Mouse (Mus musculus): ENCODE results near the gene Slc44a5. TPM values are rescaled to one million over a fixed set of nuclear protein-coding genes. Genes with fewer than 3 reads are reported as not detected.
"Not testable (repeated sequence)": the region's sequence is repeated elsewhere in the genome, so short reads cannot be mapped to it uniquely, and the experiment has no call there.

Slc44a5 gene
- total RNA-seq, 1 experiment from 2014 or later: not detected

DNA sequence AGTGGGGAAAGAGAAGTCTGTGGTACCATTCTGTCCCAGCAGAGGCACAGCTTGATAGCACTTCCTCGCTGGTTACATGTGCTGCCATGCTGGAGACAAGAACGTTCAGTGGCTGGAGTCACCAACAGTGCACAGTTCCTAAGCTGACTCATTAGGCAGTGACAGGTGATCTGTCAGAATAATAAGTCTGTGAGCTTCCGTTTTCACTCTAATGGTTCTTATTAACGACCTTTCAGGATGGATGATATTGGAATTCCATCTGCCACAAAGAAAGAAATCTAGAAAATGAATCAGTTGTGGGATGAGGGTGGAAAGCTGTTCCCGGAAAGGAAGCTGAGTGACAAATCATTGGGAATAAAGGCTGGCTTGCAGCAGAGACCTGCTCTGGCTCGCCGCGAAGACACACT, 227.2 kb downstream of the Slc44a5 start:
- no peak for ATAC-seq (ENCODE audit: extremely low read depth, insufficient number of reproducible peaks, low FRiP score, poor library complexity, severe bottlenecking)

DNA sequence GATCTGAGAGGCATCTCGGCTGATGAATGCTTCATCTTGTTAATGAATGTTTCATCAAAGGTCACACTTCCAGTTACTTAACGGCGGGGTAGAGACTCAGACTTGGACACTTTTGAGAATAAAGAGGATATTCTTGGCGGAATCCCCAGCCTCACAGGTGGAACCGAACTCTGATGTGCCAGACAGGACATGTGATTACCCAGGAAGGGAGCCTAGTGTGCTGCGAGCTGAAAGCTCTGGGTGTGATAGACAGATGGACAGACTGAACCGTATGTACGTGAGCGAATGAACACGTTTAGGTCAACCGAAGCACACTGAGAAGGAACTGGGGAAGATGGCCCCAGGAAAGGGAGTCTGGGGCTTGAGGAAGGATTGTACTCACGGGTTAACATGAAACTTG, 228.6 kb downstream of the Slc44a5 start:
- no peak for ATAC-seq (ENCODE audit: extremely low read depth, insufficient number of reproducible peaks, low FRiP score, poor library complexity, severe bottlenecking)

DNA sequence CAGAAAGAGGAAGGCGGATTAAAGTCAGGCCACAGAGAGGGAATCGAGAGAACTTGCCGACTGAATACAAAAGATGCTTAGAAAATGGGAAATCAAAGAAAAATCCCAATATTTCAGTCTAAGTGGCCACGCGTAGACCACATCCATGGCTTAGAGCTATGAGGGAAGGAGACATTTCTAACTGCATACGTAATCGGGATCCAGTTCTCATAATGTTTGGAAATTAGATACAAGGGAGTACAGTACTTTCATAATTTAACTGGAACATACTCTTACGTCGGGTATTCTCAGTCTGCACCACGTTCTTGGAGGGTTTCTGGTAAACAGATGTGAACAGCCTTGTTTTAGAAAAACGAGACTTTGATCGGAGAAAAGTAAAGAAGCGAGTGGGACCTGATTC, 229.1 kb downstream of the Slc44a5 start:
- ATAC-seq (ENCODE audit: extremely low read depth, insufficient number of reproducible peaks, low FRiP score, poor library complexity, severe bottlenecking): no peak

DNA sequence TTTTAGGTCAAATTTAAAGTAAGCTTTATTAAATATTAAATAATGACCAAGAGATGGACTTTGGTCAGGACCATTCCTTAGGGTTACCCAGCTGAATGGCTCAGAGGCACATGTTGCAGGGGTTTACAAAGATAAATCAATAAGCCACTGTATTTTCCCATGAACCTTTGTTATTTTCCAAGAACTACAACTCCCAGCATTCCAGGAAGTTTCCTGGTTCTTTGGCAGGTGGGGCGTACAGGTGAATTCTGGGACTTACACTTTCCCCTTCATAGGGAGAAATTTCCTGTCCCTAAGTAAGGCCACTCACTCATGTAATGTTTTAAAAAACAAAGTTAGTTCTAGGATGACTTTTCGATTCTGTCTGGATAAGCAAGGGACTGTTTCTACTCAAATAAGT, 235.2 kb downstream of the Slc44a5 start:
- no peak for ATAC-seq (ENCODE audit: extremely low read depth, insufficient number of reproducible peaks, low FRiP score, poor library complexity, severe bottlenecking)

DNA sequence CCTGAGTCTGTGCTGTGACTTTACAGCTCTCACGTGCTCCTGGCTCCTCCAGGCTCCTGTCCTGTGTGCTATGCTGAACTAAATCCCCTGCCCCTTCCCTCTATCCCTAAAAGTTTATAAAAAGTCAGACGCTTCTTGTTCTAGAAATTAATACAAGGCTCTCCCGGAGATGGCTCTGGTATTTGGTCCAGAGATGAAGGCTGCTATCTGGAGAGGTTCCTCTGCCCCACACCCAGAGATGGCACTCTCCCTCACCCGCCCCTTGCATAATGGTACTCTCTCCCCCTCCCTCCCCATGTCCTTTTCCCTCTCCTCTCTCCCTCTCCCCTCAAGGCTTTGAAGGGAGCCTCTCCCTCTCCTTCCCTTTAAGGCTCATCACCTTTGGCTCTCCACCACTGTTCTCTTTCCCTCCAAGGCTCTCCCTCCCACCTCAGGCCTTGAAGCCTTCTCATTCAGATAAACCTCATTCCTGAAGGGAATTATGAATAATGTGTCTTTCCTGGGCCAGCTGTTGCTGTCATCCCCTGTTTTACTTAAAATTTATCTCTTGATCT, 236.0 kb downstream of the Slc44a5 start:
- no peak for ATAC-seq (ENCODE audit: extremely low read depth, insufficient number of reproducible peaks, low FRiP score, poor library complexity, severe bottlenecking)

DNA sequence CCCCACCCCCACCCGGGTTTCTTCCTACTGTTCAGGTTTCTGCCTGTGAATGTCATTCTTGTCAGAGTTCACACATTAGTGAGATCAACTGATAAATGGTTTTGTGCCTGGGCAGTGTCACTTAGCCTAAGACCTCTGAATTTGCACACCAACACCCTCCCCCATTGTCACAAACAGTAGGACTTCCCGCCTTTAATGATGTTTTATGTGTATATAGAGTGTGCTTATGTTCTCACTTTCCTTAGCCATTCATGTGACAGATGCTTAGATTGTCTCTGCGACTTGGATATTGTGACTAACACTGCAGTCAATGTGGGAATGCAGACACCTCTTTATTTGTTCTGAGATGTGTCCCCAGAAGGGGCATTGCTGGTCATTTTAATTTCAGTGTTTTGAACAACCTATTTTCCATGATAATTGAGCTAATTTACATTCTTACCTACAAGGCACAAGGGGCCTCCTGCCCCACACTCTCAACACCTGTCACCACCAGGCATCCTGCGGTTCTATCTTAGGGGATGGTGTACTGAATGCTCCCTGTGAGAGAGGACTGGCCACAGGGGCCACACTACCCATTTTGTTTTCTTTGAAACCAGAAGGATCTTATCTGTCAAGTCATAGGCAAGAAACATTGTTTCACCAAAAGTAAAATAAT, 236.7 kb downstream of the Slc44a5 start:
- ATAC-seq (ENCODE audit: extremely low read depth, insufficient number of reproducible peaks, low FRiP score, poor library complexity, severe bottlenecking): no peak

DNA sequence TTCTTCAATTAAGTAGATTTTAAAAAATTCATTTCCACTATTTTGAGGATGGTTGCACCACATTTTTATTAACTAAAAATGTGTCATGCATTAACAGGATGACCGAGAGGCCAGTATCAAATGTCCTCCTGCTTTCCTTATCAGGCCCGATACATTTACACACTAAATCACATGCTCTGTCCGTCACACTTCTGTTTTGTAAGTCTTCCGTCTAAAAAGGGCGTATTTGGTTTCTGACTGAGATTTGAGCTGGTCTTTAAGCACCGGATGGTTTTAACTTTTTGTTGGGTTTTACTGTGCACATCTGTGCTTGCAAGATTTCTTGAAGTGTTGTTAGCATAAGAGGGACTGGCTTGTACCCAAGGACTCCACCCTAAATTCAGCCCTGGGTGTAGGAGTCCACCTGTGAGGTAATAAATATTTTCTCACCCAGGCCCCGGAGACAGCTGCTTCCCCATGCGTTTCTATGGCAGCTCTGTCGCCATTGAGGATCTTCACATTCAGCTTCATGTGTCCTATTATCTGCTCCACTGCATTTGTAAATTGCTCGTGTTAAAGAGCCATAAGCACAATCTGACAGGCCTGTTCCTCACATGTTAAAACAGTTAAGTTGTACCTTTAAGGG, 237.3 kb downstream of the Slc44a5 start:
- ATAC-seq (ENCODE audit: extremely low read depth, insufficient number of reproducible peaks, low FRiP score, poor library complexity, severe bottlenecking): no peak

DNA sequence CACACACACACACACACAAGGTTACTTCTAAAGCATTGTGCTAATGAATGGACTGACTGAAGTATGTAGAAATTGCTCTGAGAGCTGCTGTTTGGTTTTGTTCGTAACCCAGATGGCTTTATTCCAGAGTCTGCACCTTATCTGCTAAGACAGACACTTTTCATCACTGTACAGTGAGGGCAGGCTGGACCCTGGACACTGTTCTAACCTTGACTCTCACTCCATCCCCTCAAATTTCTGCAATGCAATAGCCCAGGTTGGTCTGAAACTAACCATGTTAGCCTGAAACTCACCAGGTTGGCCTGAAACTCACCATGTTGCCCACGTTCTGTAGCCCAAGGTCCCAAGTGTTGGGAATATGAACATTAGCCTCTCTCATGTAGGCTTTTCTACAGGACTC, 239.3 kb downstream of the Slc44a5 start:
- ATAC-seq (ENCODE audit: extremely low read depth, insufficient number of reproducible peaks, low FRiP score, poor library complexity, severe bottlenecking): no peak

DNA sequence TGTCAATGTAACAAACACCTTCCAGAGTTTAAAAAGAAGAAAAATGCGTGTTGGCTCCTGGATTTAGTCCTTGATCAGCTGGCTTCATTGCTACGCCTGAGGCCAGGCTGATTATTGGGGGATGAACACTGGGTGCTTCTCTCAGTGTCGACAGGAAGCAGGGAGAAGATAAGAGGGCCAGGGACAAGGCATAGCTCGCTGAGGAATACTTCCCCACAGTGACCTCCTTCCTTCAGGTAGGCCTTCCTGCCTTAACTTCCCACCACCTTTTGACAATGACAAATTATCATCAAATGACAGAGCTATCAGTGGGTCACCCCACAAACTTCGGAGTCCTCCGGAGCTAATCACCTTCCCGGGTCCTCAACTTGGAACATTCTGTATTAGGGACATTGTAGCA, 242.1 kb downstream of the Slc44a5 start:
- ATAC-seq (ENCODE audit: extremely low read depth, insufficient number of reproducible peaks, low FRiP score, poor library complexity, severe bottlenecking): no peak

DNA sequence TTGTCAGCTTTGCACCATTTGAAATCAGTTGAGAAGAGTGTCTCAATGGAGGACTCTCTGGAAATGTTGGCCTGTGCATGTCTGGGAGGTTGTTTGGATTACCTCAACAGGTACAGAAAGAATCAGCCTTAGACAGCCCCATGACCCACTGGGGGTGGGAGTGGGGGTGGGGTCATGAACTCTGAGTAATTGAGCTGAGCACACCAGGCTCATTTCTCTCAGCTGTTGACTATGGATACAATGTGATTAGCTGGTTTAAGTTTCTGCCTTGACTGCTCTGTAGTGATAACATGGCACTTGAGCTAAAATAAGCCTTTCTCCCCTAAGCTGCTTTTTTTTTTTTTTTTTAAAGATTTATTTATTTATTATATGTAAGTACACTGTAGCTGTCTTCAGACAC, 242.5 kb downstream of the Slc44a5 start:
- ATAC-seq (ENCODE audit: extremely low read depth, insufficient number of reproducible peaks, low FRiP score, poor library complexity, severe bottlenecking): no peak

DNA sequence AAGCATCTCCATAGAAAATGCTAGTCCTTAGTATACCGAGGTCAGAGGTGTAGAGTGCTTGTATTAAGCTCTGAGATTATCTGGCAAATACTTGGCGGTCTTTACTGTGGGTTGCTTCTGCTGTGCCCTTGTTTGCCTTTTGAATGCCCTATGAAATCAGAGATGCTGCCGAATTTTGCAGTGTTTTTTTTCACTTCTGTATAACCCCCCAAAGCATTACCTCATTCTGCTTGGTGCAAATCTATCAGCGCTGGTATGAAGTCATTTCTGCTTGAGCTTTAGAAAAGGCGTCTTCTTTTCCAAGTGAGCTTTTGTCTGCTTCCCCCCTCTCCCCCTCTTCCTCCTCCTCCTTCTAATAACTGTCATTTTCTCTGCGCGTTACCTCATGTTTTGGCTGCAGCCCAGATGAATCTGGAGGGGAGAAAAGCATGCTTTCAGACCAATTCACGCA, 248.9 kb downstream of the Slc44a5 start:
- ATAC-seq (ENCODE audit: extremely low read depth, insufficient number of reproducible peaks, low FRiP score, poor library complexity, severe bottlenecking): no peak

DNA sequence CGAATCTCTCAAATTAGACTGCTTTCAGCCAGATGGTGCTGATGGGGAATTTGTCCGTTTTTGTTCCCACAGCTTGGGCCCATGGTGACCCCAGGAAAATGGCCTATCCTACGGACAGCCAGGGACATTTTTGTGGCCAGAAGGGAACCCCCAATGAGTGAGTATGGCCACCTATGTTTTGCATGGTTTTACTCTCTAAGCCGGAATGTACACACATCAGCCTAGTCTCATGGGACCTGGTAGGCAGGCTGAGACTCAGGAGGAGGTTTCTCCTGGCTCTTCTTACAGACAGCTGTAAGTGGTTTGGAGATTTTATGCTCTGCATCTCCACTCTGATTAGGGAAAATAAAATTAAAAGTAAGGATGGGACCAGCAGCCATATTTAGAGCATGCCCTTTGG, 249.5 kb downstream of the Slc44a5 start:
- ATAC-seq (ENCODE audit: extremely low read depth, insufficient number of reproducible peaks, low FRiP score, poor library complexity, severe bottlenecking): no peak

DNA sequence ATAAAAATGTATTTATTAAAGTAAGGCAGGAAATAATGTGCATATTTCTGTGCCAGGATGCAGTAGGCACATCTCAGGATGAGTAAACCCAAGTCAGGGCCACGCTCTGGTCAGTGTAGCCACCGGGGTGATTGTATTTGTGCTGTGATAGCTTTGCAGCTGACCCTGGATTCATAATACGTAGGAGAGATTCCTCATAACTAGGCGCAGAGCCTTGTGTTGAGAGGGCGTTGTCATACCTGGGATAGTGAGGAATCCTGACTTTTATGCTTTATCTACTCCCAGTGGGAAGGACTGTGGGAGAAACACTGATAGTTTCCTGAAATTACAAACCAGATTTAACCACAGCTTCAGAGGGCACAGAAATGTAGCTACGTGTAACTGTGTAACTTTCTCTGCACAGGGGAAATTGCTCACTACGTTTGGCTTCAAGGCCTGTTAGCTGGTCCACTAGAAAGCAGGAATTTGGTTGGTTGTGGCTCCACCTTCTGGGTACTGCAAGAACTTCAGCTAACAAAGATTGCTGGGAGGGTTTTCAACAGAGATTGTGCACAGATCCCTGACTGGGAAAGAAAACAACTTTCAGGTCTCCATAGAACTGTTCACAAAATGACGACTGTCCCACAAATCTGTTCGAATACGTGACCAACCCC, 253.0 kb downstream of the Slc44a5 start:
- no peak for ATAC-seq (ENCODE audit: extremely low read depth, insufficient number of reproducible peaks, low FRiP score, poor library complexity, severe bottlenecking)

DNA sequence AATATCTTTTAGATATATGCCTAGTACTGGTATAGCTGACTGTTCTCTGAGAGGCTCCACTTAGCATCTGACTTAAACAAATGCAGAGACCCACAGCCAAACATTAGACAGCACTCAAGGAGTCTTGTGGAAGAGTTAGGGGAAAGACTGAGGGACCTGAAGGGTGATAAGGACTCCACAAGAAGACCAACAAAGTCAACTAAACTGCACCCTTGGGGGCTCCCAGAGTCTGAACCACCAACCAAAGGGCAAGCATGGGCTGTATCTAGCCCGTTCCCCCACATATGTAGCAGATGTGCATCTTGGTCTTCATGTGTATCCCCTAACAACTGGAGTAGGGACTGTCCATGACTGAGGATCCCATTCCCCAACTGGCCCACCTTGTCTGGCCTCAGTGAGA, 271.7 kb downstream of the Slc44a5 start:
- ATAC-seq (ENCODE audit: extremely low read depth, insufficient number of reproducible peaks, low FRiP score, poor library complexity, severe bottlenecking): no peak

DNA sequence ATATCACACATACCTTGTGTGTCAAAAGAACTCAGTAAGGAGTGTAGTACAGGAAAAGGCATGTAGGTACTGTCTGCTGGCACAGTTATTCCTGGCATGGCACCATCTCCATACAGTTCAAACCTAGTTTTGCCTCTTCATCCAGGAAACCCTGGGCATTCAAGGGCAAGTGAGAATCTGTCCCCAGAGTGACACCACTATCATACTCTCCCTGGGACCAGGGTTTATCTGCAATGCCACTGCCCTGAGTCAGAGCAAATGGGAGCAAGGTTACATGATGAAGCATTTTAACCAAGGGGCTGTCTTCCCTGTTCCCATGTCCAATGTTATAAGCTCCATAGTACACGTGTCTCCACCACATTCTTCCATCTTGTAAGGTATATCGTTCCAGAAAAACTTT, 278.2 kb downstream of the Slc44a5 start:
- no peak for ATAC-seq (ENCODE audit: extremely low read depth, insufficient number of reproducible peaks, low FRiP score, poor library complexity, severe bottlenecking)

DNA sequence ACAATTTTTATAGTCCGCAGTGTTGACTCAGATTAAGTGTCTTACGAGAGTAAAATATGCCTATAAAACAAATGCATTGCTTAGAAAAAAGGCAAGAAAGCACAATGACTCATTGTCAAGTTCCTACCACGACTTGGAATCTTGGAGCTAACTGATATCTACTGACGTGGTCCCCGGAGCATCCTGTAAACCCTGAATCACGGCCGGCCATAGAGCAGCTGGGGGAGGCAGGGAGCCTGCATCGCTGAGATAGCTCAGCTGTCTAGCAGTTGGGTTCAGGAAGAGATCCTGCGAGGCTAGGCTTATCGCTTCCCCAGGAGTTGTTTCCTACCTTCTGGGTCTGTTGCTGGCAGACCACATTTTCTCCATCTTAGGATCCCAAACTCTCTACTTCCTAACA, 279.0 kb downstream of the Slc44a5 start:
- no peak for ATAC-seq (ENCODE audit: extremely low read depth, insufficient number of reproducible peaks, low FRiP score, poor library complexity, severe bottlenecking)

DNA sequence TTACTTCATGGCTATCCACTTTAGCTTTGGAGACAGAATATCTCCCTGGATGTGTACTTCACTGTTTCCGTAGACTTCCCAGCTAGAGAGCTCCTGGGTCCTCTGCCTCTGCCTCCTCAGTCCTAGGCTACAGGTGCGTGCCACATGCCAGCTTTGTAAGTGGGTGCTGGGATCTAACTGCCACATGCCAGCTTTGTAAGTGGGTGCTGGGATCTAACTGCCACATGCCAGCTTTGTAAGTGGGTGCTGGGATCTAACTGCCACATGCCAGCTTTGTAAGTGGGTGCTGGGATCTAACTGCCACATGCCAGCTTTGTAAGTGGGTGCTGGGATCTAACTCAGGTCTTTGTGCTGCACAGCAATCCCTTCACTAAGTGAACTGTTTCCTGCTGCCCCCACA, 281.0 kb downstream of the Slc44a5 start:
- ATAC-seq (ENCODE audit: extremely low read depth, insufficient number of reproducible peaks, low FRiP score, poor library complexity, severe bottlenecking): not testable (repeated sequence)

DNA sequence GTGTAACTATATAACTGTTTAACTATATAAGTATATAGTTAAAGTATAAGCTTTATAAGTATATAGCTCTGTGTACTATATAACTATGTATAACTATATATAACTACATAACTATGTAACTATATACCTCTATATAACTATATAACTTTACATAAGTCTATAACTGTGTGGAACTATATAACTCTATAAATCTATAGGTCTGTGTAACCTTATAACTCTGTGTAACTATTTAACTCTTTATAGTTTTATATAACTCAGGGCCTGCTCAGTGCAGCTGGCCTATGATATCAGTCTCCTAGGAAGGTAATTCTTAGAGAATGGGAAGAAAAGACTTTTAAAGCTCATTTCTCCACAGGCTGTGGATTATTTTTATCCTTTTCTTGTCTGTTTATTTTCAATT, 284.1 kb downstream of the Slc44a5 start:
- no peak for ATAC-seq (ENCODE audit: extremely low read depth, insufficient number of reproducible peaks, low FRiP score, poor library complexity, severe bottlenecking)

DNA sequence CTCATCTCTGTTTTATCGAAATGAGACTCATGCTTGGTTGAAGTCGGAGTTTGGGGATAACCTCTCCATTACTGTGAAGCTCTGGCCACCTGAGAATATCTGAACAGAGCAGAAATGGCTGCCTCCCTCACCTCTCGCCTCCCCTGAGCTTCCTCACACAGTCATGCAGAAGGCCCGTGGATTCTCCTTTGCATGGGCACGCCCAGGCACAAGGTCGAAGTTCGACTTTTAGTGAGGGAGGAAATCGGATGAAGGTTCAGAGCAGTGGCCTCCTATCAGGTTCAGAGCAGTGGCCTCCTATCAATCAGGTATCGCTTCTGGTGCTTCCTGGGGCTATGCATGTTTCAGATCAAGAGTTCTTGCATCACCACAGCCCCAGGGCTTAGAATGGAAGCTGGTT, 295.1 kb downstream of the Slc44a5 start:
- ATAC-seq (ENCODE audit: extremely low read depth, insufficient number of reproducible peaks, low FRiP score, poor library complexity, severe bottlenecking): no peak

DNA sequence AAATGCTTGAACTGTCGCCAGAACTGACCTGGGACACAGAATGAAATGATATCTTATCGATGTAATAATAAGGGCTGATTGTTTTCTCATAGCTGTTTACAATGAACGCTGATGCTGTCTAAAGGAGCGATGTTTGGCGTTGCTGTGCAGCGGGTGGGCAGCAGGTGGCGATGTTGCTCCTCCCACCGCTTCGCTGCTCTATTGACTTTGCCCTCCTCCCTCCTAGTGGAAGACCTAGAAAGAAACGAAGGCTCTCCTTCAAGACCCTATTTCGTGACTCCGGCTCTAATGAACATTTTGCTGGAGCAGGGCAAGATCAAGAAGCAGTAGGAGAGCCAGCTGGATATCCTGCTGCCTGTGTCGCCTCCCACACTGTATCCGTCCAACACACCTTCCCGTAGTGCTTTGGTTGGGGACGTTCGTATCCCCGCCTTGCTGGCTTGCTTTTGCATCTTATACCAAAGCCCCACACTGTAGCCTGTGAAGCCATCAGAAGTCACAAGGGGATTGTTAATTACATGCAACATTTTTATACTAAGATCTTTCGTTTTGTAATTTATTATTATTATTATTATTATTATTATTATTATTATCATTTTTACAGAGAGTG, 296.6 kb downstream of the Slc44a5 start:
- no peak for ATAC-seq (ENCODE audit: extremely low read depth, insufficient number of reproducible peaks, low FRiP score, poor library complexity, severe bottlenecking)
